Mouse (Mus musculus): ENCODE data around the gene Rhox7b.
"Not testable (repeated sequence)": the region's sequence is repeated elsewhere in the genome, so short reads cannot be mapped to it uniquely, and the experiment has no call there.

Rhox7b gene

GRCm38 (mm10) chrX:37897132-37897531 lies at the start of gene Rhox7b:
Rhox7b (minus strand) TSS chrX:37897232.
- not testable (repeated sequence) for DNase-seq (ENCODE audit: low spot score)

GRCm38 (mm10) chrX:37916311-37916710 lies 19.3 kb upstream of the Rhox7b start:
- no peak for DNase-seq (ENCODE audit: low spot score)

- DNase-seq (ENCODE audit: low spot score) = peak; percentile 16
Observed at GRCm38 (mm10) chrX:37908581-37908980, 11.5 kb upstream of the Rhox7b start.

GRCm38 (mm10) chrX:37903727-37904126 lies 6.7 kb upstream of the Rhox7b start:
- DNase-seq (ENCODE audit: low spot score) = peak; percentile 30

- DNase-seq (ENCODE audit: low spot score) = not testable (repeated sequence)
Observed at GRCm38 (mm10) chrX:37901670-37902069, 4.6 kb upstream of the Rhox7b start, which contains the start of gene Rhox9. Rhox9 (minus strand) TSS chrX:37901770.

- no peak for DNase-seq (ENCODE audit: low spot score)
Observed at GRCm38 (mm10) chrX:37878844-37879243, 18.2 kb downstream of the Rhox7b start, which contains the start of gene Rhox8. Rhox8 (minus strand) TSS chrX:37878944.

- no peak for DNase-seq (ENCODE audit: low spot score)
Observed at GRCm38 (mm10) chrX:37871641-37872040, 25.4 kb downstream of the Rhox7b start.
